Comparison of ENCODE assay signal across 14 mouse cellular contexts in genomic region chr2:14258345-14258850, GRCm38 (mm10).
"Had no signal": no experiment of that assay in that cellular context is flagged by ENCODE, and none has a peak within 500 bp of the region (broad histone marks: within the 10 kb centered on the region; RNA-seq: fewer than 3 reads in every experiment).

No protein-coding gene starts in this region.

- H3K4me2 ChIP-seq: limb, embryonic 13.5 days; lung, embryonic 14.5 days; midbrain, embryonic 12.5 days; neural tube, embryonic 13.5 days had no signal

- DNase-seq: kidney, adult 2 months; kidney, postnatal 14 days; lung, embryonic 14.5 days; lung, postnatal 10 days; lung, postnatal 4 days; right cerebral cortex, postnatal 14 days; thymus, adult 2 months; thymus, postnatal 25 days had no signal

- H3K4me1 ChIP-seq: limb, embryonic 13.5 days; midbrain, embryonic 12.5 days; neural tube, embryonic 13.5 days had no signal

- ATAC-seq: midbrain, embryonic 16.5 days had no signal

- H3K36me3 ChIP-seq: limb, embryonic 13.5 days; midbrain, embryonic 12.5 days; neural tube, embryonic 13.5 days had no signal

- H3K27me3 ChIP-seq: limb, embryonic 13.5 days; megakaryocyte, embryonic 14.5 days; midbrain, embryonic 12.5 days; neural tube, embryonic 13.5 days had no signal

- H3K27ac ChIP-seq: limb, embryonic 13.5 days; liver, embryonic 14.5 days; midbrain, embryonic 12.5 days; neural tube, embryonic 13.5 days had no signal

- H3K4me3 ChIP-seq: limb, embryonic 13.5 days; megakaryocyte, embryonic 14.5 days; midbrain, embryonic 12.5 days; neural tube, embryonic 13.5 days had no signal

- H3K9me3 ChIP-seq: limb, embryonic 13.5 days; megakaryocyte, embryonic 14.5 days; midbrain, embryonic 12.5 days; neural tube, embryonic 13.5 days had no signal

- H3K9ac ChIP-seq: limb, embryonic 13.5 days; liver, embryonic 14.5 days; lung, embryonic 14.5 days; midbrain, embryonic 12.5 days; neural tube, embryonic 13.5 days had no signal
